Mouse (Mus musculus) left cerebral cortex, postnatal 10 days (tissue): ENCODE results near the gene Serhl. TPM values are rescaled to one million over a fixed set of nuclear protein-coding genes. Genes with fewer than 3 reads are reported as not detected.
"Not testable (repeated sequence)": the region's sequence is repeated elsewhere in the genome, so short reads cannot be mapped to it uniquely, and the experiment has no call there.

Experiments
- DNase-seq, 2 experiments: peaks; one replicate each; pipeline ENCODE4 v3.0.0; 2021 to 2022; ENCODE audit warnings: low spot score in 2 of 2, mixed read lengths in 1 of 2; ENCODE audit errors: extremely low spot score in 1 of 2
- intact Hi-C: fragments of 180-260 bp; cut with DNase I; formaldehyde crosslinking; loops from one replicate; pipeline ENCODE4 v1.15.1; 2025
- total RNA-seq, 2 experiments: library from RNA; stranded (reverse); gene quantifications; 2 replicates each; pipeline ENCODE4 v1.2.3; 2021

Serhl gene
- 10 to 100 TPM in 1 of 2 experiments, 1 to 10 TPM in 1; 6.6 to 10.2 TPM for total RNA-seq

DNA sequence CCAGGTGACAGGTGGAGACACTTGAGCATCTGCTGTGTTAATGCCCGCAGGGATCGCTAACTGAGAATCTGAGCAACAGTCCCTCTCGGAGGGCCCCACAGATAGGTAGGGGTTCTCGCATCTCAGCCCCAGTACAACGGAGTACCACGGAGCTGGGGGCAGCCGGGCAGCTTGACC, at the start of gene Serhl:
Serhl (plus strand) TSS at position 78 of the 177 bp plus-strand sequence.
- intact Hi-C loops: no loop called here

DNA sequence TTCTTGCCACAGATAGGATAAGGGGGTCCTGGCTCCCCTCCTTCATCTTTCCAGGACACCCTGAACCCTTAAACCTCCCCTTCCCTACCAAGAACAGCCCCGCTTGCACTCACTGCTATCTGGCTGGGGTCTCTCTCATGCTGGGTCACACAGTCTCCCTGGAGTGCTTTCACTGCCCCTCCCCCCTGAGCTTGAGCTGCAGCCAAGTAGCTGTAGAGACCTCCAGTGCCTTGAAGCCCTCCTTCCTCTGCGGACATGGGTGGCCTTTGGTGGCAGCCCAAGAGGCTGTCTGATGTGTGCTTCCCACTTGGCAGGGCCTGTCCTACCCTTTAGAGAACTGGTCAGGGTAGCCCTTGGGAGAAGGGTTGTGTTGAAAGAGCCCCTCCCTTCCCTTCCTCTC, 49.1 kb upstream of the Serhl start:
- no peak for DNase-seq
- intact Hi-C loops: no loop called here

More for the DNA sequence above, at the start of gene Serhl:
- no peak for DNase-seq

DNA sequence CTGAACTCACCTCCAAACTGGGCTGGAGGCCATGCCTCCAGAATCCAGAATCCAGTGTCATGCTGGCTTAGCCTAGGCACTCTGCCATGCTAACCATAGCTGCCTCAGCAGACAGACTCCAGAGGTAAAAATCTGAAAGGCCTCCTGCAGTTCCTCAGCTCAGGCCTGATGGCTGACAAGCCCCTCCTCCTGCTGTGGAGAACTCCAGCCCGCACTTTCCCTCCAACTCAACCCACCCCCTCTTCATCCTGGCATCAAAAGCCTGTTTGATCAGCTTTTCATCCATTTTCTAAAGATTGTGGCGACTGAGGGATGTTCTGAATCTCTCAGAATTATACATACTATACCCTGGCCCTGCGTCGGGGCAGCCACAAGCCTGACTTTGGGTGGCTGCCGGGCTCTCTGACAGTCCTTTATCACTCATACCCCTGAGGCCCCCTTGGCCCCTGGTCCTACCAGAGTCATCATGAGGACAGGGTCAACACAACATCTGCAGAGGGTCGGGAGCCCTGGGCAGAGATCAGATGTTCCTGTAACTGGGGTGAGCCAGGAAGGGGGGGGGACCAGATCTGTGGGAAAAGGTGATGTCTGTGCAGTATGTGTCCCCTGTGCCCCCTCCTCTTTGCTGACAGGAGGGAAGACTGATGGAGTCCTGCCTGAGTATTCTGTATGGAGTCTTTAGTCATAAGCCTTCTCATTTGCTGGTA, 46.5 kb upstream of the Serhl start:
- intact Hi-C loops: no loop called here
- peak; percentile 53 to 63 for DNase-seq

DNA sequence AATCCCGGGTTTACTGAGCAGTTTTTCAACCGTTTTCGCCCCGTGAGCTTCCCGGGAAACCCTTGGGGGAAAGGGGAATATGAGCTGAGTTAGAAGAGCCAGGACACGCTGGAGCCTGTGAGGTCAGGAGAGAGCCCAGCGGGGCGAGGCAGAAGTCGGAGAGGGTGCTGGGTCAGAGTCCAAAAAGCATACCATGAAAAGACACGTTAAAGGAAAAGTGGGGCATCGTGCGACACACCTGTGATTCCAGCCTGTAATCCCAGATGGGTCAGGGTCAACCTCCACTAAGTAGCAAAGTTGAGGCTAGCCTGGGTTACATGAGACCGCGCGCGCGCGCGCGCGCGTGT, 46.0 kb upstream of the Serhl start:
- intact Hi-C loops: no loop called here

DNA sequence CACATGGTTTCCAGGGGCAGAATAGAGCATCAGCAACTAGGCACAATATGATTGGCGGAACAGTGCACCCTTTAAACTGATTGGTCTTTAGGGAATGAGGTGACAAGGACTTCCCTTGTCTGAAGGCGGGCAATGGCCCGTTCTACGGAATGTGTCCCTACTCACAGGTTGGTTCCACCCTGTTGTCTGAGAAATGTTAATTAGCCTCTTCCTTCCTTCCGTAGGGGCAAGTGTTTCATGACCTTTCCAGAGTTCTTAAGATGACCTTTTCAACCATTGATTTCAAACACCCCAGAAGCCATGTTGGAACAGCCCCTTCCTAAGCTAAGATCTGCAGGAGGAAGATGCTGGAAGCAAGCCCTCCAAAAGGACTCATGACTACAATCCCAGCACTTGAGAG, 43.7 kb upstream of the Serhl start:
- intact Hi-C loops, DNase-seq: not testable (repeated sequence)

More for the DNA sequence above, 46.0 kb upstream of the Serhl start:
- no peak for DNase-seq

DNA sequence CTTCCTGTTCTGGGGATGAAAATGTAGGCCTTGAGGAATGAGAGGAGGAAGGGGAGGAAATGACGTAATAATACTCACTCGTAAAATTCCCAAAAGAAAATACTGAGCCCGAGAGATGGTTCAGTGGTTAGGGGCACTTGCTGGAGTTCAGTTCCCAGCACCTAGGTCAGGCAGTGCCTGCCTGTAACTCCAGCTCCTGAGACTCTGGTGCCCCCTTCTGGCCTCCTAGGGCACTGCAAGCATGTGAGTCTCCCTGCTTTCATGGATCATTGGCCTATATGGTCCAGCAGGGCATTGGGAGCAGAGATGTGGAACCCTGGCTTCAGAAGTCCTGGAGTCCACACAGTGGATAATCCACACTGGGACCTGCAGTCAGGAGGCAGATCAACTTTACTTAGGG, 43.0 kb upstream of the Serhl start:
- DNase-seq: no peak
- intact Hi-C loops: no loop called here

DNA sequence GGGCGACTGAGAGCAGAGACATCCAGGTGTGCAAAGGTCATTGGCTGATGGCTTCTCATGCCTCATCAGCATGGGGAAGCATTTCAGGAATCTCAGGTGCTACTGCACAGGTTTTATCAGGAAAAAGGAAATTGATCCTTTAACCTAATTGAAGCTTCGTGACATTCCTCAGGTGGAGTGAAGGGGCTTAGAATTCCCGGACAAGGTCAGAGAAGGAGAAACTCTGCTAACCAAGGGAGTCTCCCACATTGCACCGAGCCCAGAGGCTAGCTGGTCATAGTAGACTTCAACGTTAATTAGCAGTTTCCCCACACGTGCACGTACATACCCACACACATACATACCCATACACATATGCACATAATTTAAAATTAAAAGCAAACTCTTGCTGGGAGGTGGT, 42.6 kb upstream of the Serhl start:
- intact Hi-C loops: no loop called here
- no peak for DNase-seq

DNA sequence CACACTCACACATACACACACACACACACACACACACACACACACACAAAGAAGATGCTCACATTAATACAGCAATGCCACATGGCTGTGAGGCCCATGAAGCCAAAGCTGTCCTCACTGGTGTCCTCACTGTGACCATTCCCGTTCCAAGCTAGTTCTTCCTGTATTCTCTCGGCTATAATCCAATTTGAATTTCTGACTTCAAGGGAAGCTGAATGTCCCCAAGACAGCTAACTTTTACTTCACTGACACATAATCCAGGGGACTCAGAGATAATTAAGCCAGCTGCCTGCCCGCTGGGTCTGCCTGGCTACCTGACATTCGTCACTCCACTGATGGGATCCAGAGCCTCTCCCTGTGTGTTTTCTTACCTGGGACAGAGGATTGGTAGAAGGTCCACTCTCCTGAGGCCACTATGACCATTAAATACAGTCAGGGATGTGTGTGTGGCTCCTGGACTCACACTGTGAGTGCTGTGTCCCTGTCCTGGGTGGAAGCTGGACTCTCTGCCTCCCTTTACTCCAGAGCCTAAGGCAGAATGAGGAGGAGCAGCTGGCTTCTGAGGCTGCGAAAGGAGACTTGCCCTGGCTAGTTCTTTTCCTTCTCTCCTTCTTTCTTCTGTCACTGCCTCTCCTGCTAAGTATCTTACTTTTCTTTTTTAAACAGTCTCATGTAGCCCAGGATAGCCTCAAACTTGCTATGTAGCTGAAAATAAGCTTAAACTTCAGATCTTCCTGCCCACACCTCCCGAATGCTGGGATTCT, 36.8 kb upstream of the Serhl start:
- intact Hi-C loops: no loop called here
- DNase-seq: no peak

DNA sequence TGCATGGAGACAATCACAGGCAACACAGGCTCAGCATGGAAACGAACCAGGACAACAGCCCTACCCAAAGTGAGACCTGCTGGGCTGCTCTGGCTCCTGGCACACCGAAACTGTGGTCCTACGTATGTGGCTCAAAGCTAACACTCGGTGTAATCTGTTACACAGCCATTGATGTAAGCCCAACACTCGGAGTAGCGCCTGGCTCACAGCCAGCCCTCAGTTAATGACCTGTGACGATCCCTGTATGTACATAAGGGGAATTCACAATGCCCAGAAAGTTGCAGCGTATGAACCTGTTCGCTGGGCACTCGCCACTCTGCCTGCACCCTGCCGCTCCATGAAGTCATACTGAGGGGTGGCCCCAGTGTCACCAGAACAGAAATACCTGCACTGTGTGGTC, 36.0 kb upstream of the Serhl start:
- DNase-seq: no peak
- intact Hi-C loops: no loop called here

DNA sequence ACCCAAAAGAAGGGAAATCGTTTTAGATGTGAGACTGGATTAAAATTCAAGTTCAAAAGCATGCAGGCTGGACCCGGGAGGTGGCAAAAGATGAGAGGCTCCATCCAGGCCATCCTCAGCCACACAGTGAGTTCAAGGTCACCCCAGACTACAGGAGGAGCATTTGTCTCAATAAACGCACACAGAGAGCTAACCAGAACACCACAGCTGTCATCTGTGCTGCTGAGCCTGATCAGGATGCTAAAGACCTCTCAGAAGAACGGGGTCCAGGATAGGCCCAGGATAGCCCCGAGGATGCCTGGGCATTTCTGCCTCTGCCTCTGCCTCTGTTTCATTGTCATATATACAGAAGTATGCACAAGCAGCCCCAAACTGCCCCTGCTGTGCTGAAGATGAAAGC, 33.7 kb upstream of the Serhl start:
- DNase-seq: no peak
- intact Hi-C loops: no loop called here

DNA sequence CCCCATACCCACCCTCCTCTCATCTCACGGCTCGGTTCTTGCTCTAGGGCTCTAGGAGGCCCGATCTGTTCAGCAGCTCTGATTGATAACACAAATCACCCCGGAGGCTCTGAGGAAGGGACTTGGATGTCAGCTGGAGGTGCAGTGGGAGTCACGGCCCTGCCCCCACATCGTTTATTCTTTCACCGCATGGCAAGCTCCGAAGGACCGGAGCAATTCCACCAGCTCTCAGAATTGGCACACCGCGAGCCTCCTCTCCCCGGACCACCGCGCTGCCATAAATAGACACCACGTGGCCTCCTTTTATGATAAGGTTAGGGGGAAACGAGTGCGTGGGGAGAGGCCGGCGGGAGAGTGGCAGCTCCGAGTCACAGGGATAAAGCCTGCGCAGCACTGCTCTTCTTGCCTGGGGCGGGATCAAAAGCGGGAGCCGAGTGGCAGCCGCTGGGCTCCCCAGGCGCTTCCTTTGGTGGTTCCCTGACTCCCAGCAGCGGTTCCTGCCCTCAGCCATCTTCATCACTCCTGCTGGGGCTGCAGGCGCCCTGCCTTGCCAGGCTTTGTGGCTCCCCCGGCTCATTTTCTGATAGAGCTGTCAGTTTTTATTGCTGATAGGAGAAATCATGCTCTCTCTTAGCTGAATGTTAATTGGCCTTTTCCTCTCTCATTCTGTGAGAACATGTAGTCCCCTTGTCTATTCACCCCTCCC, 32.8 kb upstream of the Serhl start:
- intact Hi-C loops: no loop called here
- peak; percentile 55 to 66 for DNase-seq

DNA sequence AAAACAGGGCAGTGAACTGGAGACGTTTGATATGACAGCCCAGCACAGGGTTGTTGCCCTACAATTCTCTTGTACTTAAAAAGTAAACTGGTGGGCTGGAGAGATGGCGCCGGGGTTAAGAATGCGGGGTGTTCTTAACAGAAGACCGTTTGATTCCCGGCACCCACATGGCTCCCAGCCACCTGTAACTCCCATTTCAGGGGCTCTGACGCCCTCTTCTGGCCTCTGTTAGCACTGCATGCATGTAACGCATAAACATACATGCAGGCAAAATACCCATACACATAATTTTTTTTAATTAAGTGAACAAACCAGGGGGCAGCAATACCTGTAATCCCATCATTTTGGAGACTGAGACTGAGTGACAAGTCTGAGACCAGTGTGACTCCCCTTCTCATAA, 31.8 kb upstream of the Serhl start:
- no peak for DNase-seq
- intact Hi-C loops: no loop called here

DNA sequence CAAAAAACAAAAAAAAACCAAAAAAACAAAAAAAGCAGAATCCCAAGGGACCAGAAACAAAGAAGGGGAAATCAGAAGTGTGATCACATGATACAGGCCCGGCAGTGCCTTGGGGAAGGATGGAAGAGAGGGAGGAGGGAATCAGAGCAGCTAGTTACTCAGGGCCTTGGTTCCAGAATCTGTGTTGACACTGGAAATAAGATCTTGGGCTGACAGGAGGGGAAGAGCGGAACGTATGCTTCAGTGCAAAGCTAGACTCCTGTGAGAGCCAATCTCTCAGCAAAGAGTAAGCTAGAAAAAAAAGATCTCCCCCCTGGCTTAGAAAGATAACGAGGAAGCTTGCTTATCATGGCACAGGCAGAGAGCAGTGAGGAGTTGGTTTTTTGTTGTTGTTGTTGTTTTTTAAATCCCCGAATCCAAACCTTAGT, 30.1 kb upstream of the Serhl start:
- no peak for DNase-seq
- intact Hi-C loops: no loop called here

DNA sequence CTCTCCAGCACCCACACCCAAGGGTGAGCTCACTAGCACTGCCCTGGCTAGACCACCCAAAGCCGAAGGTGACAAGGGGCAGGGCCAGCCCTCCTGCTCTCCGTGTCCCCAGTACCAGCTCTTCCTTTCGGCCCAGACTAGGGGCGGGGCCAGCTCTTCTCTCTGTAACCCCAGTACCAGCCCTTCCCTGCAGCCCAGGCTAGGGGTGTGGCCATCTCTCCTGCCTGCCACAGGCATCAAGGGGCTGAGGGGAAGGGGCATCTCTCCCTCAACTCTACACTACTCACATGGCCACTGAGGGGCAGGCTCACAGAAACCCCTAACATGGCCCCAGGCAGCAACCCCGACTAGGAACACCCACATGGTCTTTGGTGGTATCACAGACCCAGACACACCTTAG, 27.6 kb upstream of the Serhl start:
- intact Hi-C loops: no loop called here
- DNase-seq: peak in 1 of 2 experiments; percentile 25

DNA sequence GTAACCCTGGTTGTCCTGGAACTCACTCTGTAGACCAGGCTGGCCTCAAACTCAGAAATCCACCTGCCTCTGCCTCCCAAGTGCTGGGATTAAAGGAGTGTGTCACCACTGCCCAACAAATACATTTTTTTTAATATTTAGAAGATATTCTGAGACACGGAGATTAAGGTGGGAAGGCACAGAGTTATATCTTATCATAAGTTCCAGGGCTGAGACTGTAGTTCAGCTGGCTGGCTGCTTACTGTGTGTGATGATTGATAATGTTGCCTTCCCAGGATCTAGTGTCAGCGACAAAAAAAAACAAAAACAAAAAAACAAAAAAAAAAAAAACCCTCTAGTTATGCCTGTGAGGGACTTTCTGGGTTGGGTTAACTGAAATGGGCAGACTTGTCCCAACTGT, 26.7 kb upstream of the Serhl start:
- intact Hi-C loops, DNase-seq: not testable (repeated sequence)

DNA sequence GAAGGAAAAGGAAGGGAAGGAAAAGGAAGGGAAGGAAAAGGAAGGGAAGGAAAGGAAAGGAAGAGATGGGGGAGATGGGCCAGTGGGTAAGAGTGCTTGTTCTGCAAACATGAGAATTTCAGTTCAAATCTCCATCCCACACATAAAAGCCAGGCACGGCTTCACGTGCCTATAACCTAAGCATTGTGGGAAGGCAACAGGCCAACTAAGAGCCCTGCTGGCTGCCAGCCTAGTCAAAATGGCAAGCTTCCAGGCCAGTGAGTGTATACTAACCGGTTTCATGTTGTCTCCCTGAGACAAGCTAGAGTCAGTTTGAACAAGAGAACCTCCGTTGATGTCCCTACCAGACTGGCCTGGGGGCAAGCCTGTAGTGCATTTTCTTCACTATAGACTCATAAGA, 23.8 kb upstream of the Serhl start:
- DNase-seq: peak in 1 of 2 experiments; percentile 45
- intact Hi-C loops: no loop called here

DNA sequence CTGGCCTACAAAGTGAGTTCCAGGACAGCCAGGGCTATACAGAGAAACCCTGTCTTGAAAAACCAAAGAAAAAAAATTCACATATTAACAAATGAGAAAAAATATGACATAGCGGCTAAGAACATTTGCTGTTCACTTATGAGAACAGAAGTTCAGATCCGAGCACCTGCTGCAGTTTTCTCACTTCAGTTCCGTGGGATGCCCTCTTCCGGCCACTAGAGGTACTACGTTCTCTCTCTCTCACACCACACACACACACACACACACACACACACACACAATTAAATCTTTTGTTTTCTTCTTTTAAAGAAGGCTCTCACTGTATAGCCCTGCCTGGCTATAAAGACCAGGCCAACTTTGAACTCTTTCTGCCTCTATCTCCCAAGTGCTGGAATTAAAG, 21.0 kb upstream of the Serhl start:
- no peak for DNase-seq

DNA sequence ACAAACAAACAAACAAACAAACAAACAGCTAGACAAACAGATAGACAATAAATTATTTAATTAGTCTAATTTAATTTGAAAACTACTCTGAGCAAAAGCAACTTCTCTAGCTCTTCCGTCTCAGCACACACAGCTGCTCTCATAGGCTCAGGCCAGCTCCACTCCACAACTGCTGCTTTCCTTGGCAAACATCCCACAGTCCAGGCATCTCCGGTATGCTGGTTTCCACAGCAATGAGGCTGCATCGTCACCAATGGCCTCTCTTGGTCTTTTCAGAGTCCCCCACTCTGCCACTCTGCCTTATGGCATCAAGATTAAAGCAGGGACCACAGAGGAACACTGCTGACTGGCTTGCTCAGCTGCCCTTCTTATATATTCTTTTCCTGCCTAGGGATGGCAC, 18.4 kb upstream of the Serhl start:
- intact Hi-C loops: no loop called here
- peak in 1 of 2 experiments; percentile 79 for DNase-seq

More for the DNA sequence above, 21.0 kb upstream of the Serhl start:
- intact Hi-C loops: no loop called here

DNA sequence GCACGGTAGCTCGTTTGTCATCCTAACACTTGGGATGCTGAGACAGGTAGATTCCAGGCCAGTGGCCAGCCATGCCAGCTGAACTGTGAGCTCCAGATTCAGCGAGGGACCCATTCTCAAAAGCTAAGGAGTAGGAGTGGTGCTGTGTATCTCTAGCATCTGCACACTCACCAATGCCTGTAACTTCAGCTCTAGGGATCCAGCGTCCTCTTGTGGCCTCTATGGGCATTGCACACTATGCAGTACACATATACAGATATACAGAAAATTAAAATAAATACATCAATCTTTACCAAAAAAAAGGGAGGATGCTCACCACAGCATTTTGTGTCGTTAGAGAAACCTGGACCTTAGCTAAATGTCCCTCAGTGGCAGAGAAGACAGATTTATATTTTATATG, 17.6 kb upstream of the Serhl start:
- no peak for DNase-seq
- intact Hi-C loops: no loop called here

DNA sequence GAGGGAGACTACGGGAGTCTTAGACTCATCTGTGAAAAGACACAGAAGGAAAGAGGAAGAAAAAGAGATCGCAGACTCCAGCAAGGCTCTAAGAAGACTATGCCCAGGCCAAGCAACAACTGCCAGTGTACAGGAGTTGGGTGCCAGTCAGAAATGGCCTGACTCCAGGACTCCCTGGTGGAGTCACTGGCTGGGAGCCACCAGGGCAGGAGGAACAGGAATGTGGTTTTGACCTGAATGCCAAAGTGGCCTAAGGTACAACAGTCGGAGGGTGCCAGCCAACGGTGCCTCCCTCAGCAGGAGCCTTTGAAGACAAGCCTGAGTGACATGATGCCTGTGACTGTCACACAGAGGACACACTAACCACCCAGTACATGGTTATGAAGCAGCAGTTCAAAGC, 15.1 kb upstream of the Serhl start:
- no peak for DNase-seq
- intact Hi-C loops: no loop called here
